Mouse (Mus musculus): ENCODE data around the gene Dennd2d. TPM values are rescaled to one million over a fixed set of nuclear protein-coding genes. Genes with fewer than 3 reads are reported as not detected.

Gene Dennd2d
- polyA plus RNA-seq, 1 experiment from 2014 or later, result 0.09 TPM

GRCm38 (mm10) chr3:106483796-106484405 lies 1.7 kb downstream of the Dennd2d start:
- no peak for ATAC-seq (replicated peaks)
- no peak overlapping the region for H3K4me2 ChIP-seq (replicated peaks)
- H3K36me3 ChIP-seq, result no peaks in the 10 kb centered on the region
- no peak overlapping the region for H3K4me3 ChIP-seq
- H3K4me1 ChIP-seq, result peaks cover 10% of the 10 kb centered on the region
- 74% methylated on average over 4 of the region's 4 CpGs for WGBS
- H3K27ac ChIP-seq (replicated peaks), result no peak overlapping the region
- no peak overlapping the region for H3K9ac ChIP-seq (replicated peaks)
- no peaks in the 10 kb centered on the region for H3K9me3 ChIP-seq
- H3K27me3 ChIP-seq, result no peaks in the 10 kb centered on the region

GRCm38 (mm10) chr3:106484861-106485260 lies 2.7 kb downstream of the Dennd2d start:
- ATAC-seq (replicated peaks), result no peak
- Histone ChIP-seq H3K9me3 (no peaks in the 10 kb centered on the region), H3K4me2 (replicated peaks) (no peak overlapping the region), H3K27me3 (no peaks in the 10 kb centered on the region), H3K9ac (replicated peaks) (no peak overlapping the region), H3K36me3 (no peaks in the 10 kb centered on the region), H3K27ac (replicated peaks) (no peak overlapping the region), H3K4me3 (no peak overlapping the region), H3K4me1 (peaks cover 10% of the 10 kb centered on the region)
- 95% methylated on average over 3 of the region's 3 CpGs for WGBS

GRCm38 (mm10) chr3:106485810-106486209 lies 3.6 kb downstream of the Dennd2d start:
- Histone ChIP-seq H3K4me1 (peaks cover 10% of the 10 kb centered on the region), H3K27me3 (no peaks in the 10 kb centered on the region)
- WGBS, result 81% methylated on average over 5 of the region's 5 CpGs

GRCm38 (mm10) chr3:106487551-106487950 lies 5.3 kb downstream of the Dennd2d start:
- peaks cover 5% of the 10 kb centered on the region for H3K4me1 ChIP-seq
- no peaks in the 10 kb centered on the region for H3K36me3 ChIP-seq
- no peak overlapping the region for H3K27ac ChIP-seq (replicated peaks)
- H3K4me2 ChIP-seq (replicated peaks), result no peak overlapping the region
- WGBS, result 89% methylated on average over 2 of the region's 2 CpGs
- H3K9me3 ChIP-seq, result no peaks in the 10 kb centered on the region
- H3K27me3 ChIP-seq, result no peaks in the 10 kb centered on the region
- H3K4me3 ChIP-seq, result no peak overlapping the region
- no peak for ATAC-seq (replicated peaks)
- H3K9ac ChIP-seq (replicated peaks), result no peak overlapping the region

More at GRCm38 (mm10) chr3:106485810-106486209, 3.6 kb downstream of the Dennd2d start:
- no peak for ATAC-seq (replicated peaks)
- no peak overlapping the region for H3K4me3 ChIP-seq
- H3K4me2 ChIP-seq (replicated peaks), result no peak overlapping the region
- H3K9me3 ChIP-seq, result no peaks in the 10 kb centered on the region
- H3K27ac ChIP-seq (replicated peaks), result no peak overlapping the region
- no peaks in the 10 kb centered on the region for H3K36me3 ChIP-seq
- no peak overlapping the region for H3K9ac ChIP-seq (replicated peaks)

- Histone ChIP-seq H3K4me2 (replicated peaks) (no peak overlapping the region), H3K4me1 (no peaks in the 10 kb centered on the region), H3K4me3 (no peak overlapping the region), H3K36me3 (no peaks in the 10 kb centered on the region), H3K9me3 (no peaks in the 10 kb centered on the region), H3K27me3 (no peaks in the 10 kb centered on the region), H3K27ac (replicated peaks) (no peak overlapping the region), H3K9ac (replicated peaks) (no peak overlapping the region)
- 95% methylated on average over 4 of the region's 4 CpGs for WGBS
- no peak for ATAC-seq (replicated peaks)
These were observed 8.0 kb downstream of the Dennd2d start for GRCm38 (mm10) chr3:106490239-106490638.

GRCm38 (mm10) chr3:106492723-106493122 lies 10.5 kb downstream of the Dennd2d start:
- ATAC-seq (replicated peaks), result no peak

GRCm38 (mm10) chr3:106493202-106493601 lies 11.0 kb downstream of the Dennd2d start:
- H3K4me2 ChIP-seq (replicated peaks), result no peak overlapping the region
- no peak overlapping the region for H3K27ac ChIP-seq (replicated peaks)
- H3K4me1 ChIP-seq, result no peaks in the 10 kb centered on the region
- H3K36me3 ChIP-seq, result no peaks in the 10 kb centered on the region
- H3K27me3 ChIP-seq, result no peaks in the 10 kb centered on the region
- H3K9ac ChIP-seq (replicated peaks), result no peak overlapping the region
- H3K9me3 ChIP-seq, result no peaks in the 10 kb centered on the region
- no peak overlapping the region for H3K4me3 ChIP-seq
- no peak for ATAC-seq (replicated peaks)
- WGBS, result 88% methylated on average over 8 of the region's 8 CpGs

More at GRCm38 (mm10) chr3:106492723-106493122, 10.5 kb downstream of the Dennd2d start:
- H3K4me2 ChIP-seq (replicated peaks), result no peak overlapping the region
- no peaks in the 10 kb centered on the region for H3K4me1 ChIP-seq
- H3K36me3 ChIP-seq, result no peaks in the 10 kb centered on the region
- no peak overlapping the region for H3K4me3 ChIP-seq
- H3K9me3 ChIP-seq, result no peaks in the 10 kb centered on the region
- no peak overlapping the region for H3K27ac ChIP-seq (replicated peaks)
- H3K27me3 ChIP-seq, result no peaks in the 10 kb centered on the region
- no peak overlapping the region for H3K9ac ChIP-seq (replicated peaks)
- WGBS, result 95% methylated on average over 1 of the region's 1 CpGs

- no peaks in the 10 kb centered on the region for H3K36me3 ChIP-seq
- no peak for ATAC-seq (replicated peaks)
- H3K4me2 ChIP-seq (replicated peaks), result no peak overlapping the region
- no peak overlapping the region for H3K4me3 ChIP-seq
- WGBS, result 89% methylated on average over 3 of the region's 3 CpGs
- H3K27me3 ChIP-seq, result no peaks in the 10 kb centered on the region
- no peak overlapping the region for H3K27ac ChIP-seq (replicated peaks)
- no peak overlapping the region for H3K9ac ChIP-seq (replicated peaks)
- no peaks in the 10 kb centered on the region for H3K4me1 ChIP-seq
- no peaks in the 10 kb centered on the region for H3K9me3 ChIP-seq
These were observed 11.7 kb downstream of the Dennd2d start for GRCm38 (mm10) chr3:106493882-106494281.

GRCm38 (mm10) chr3:106494417-106494950 lies 12.3 kb downstream of the Dennd2d start:
- no peak for ATAC-seq (replicated peaks)
- 71% methylated on average over 1 of the region's 1 CpGs for WGBS
- H3K4me2 ChIP-seq (replicated peaks), result no peak overlapping the region

GRCm38 (mm10) chr3:106495346-106496044 lies 13.3 kb downstream of the Dennd2d start:
- Histone ChIP-seq H3K9me3 (no peaks in the 10 kb centered on the region), H3K9ac (replicated peaks) (no peak overlapping the region), H3K4me1 (no peaks in the 10 kb centered on the region), H3K4me2 (replicated peaks) (no peak overlapping the region), H3K4me3 (no peak overlapping the region), H3K27me3 (no peaks in the 10 kb centered on the region), H3K27ac (replicated peaks) (no peak overlapping the region), H3K36me3 (no peaks in the 10 kb centered on the region)
- WGBS, result 96% methylated on average over 1 of the region's 1 CpGs
- no peak for ATAC-seq (replicated peaks)

More at GRCm38 (mm10) chr3:106494417-106494950, 12.3 kb downstream of the Dennd2d start:
- H3K36me3 ChIP-seq, result no peaks in the 10 kb centered on the region
- no peak overlapping the region for H3K27ac ChIP-seq (replicated peaks)
- H3K4me1 ChIP-seq, result no peaks in the 10 kb centered on the region
- no peaks in the 10 kb centered on the region for H3K27me3 ChIP-seq
- no peaks in the 10 kb centered on the region for H3K9me3 ChIP-seq
- no peak overlapping the region for H3K9ac ChIP-seq (replicated peaks)
- no peak overlapping the region for H3K4me3 ChIP-seq

GRCm38 (mm10) chr3:106496045-106496721 lies 14.0 kb downstream of the Dennd2d start:
- Histone ChIP-seq H3K4me3 (no peak overlapping the region), H3K27ac (replicated peaks) (no peak overlapping the region), H3K9ac (replicated peaks) (no peak overlapping the region), H3K4me1 (no peaks in the 10 kb centered on the region), H3K27me3 (no peaks in the 10 kb centered on the region), H3K36me3 (no peaks in the 10 kb centered on the region), H3K4me2 (replicated peaks) (no peak overlapping the region), H3K9me3 (no peaks in the 10 kb centered on the region)
- ATAC-seq (replicated peaks), result no peak
- 67% methylated on average over 4 of the region's 4 CpGs for WGBS

- Histone ChIP-seq H3K4me3 (no peak overlapping the region), H3K36me3 (no peaks in the 10 kb centered on the region), H3K4me2 (replicated peaks) (no peak overlapping the region), H3K9me3 (no peaks in the 10 kb centered on the region), H3K9ac (replicated peaks) (no peak overlapping the region), H3K4me1 (no peaks in the 10 kb centered on the region), H3K27me3 (no peaks in the 10 kb centered on the region), H3K27ac (replicated peaks) (no peak overlapping the region)
- no peak for ATAC-seq (replicated peaks)
- WGBS, result 81% methylated on average over 3 of the region's 3 CpGs
These were observed 14.8 kb downstream of the Dennd2d start for GRCm38 (mm10) chr3:106496996-106497395.

Measured in forebrain, embryonic 15.5 days (tissue).